Mouse (Mus musculus): ENCODE results near the gene Gm10228.

DNA sequence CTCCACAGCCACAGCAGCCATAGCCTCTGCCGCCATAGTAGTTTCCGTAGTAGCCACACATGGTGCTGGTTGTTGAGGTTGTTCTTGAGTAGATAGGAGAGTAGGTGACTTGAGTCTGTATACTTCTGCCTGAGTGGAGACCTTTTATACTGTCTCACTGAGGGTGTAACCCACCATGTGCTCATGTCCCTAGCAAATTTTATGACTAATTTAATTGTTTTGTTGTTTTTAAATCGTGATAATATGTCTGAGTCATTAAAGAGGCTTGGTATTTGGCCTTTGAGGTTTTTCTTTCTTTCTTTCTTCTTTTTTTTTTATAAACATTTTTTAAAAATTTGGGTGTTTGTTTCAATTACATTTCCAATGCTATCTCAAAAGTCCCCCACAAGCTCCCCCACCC, 6.5 kb upstream of the Gm10228 start, which contains the start of gene Krtap6-5:
- no peak for TF ChIP-seq CTCF (IDR thresholded peaks at IDR 0.05; ENCODE audit: extremely low read depth, insufficient read length, insufficient replicate concordance, low read depth, low read length)
- TF ChIP-seq POLR2A (IDR thresholded peaks at IDR 0.05; ENCODE audit: low read depth, low read length): no peak

Data from small intestine, adult 2 months (tissue).